In genomic region chr11:30024261-30025071, GRCm38 (mm10) we compare ENCODE assay signal across 8 mouse cellular contexts. TPM values are rescaled to one million over a fixed set of nuclear protein-coding genes. Genes with fewer than 3 reads are reported as not detected.
DNase-seq lines count a peak whose midpoint lies in the region; ATAC-seq and TF ChIP-seq lines count a peak whose summit lies in the region.

No protein-coding gene starts in this region.

- intact Hi-C loops in left cerebral cortex, postnatal 10 days (cut with DNase I): no loop called here

- peak; percentile 50 for DNase-seq in adrenal gland, postnatal 10 days
- DNase-seq in cerebellum, postnatal 36 days: peak; percentile 65 to 68
- DNase-seq in gastrocnemius, postnatal 10 days: peak; percentile 28
- DNase-seq in hindbrain, postnatal 0 days (ENCODE audit: low spot score): peak; percentile 54
- peak; percentile 23 to 56 for DNase-seq in left cerebral cortex, postnatal 10 days (ENCODE audit: extremely low spot score in 1 of 2, low spot score in 2 of 2)
- DNase-seq in lung, postnatal 4 days: peak; percentile 15 to 34
- peak; percentile 54 for DNase-seq in right cerebral cortex, postnatal 14 days

- WGBS in hindbrain, postnatal 0 days: under 1% methylated on average over 57 of the region's 57 CpGs

- TF ChIP-seq CTCF in hindbrain, postnatal 0 days (IDR thresholded peaks at IDR 0.05; ENCODE audit: low read depth): no peak

- 0 out of 2 replicates have a peak, but pooled peaks have one; percentile 2 for ATAC-seq in hindbrain, postnatal 0 days
- no peak for ATAC-seq in monocyte, adult 5-6 weeks (replicated peaks; ENCODE audit: insufficient number of reproducible peaks, low FRiP score, low TSS enrichment, poor library complexity, severe bottlenecking)

- H3K4me3 ChIP-seq in hindbrain, postnatal 0 days (ENCODE audit: low read length): peak overlapping the region; percentile 78

- H3K27me3 ChIP-seq in hindbrain, postnatal 0 days (ENCODE audit: insufficient read depth, low read length): no peaks in the 10 kb centered on the region

- H3K4me1 ChIP-seq in hindbrain, postnatal 0 days (ENCODE audit: insufficient read depth, low read length): no peaks in the 10 kb centered on the region; the same call in 1 of the 2 replicates

- peak overlapping the region; percentile 76 for H3K9ac ChIP-seq in hindbrain, postnatal 0 days (replicated peaks; ENCODE audit: low read length)

- peak overlapping the region; percentile 97 for H3K4me2 ChIP-seq in hindbrain, postnatal 0 days (ENCODE audit: low read depth, low read length)

- H3K36me3 ChIP-seq in hindbrain, postnatal 0 days (ENCODE audit: insufficient read depth, low read length): no peaks in the 10 kb centered on the region

- peak overlapping the region; percentile 82 for H3K27ac ChIP-seq in hindbrain, postnatal 0 days

- H3K9me3 ChIP-seq in hindbrain, postnatal 0 days (ENCODE audit: low read length): no peaks in the 10 kb centered on the region

RNA-seq across cellular contexts. Expression of gene Eml6, which starts 1.4 kb away (rescaled TPM):
- total RNA-seq in adrenal gland, postnatal 10 days (2021): 1 to 10 TPM; 3.0 to 5.3 TPM
- total RNA-seq in gastrocnemius, postnatal 10 days (2021): 1 to 10 TPM; 1.7 to 2.1 TPM
- 17.9 and 18.0 TPM in 2 replicates for total RNA-seq in hindbrain, postnatal 0 days (2014; rRNA removed)
- 4.3 and 4.6 TPM in 2 replicates for polyA plus RNA-seq in hindbrain, postnatal 0 days (2015; fragmentation: Nextera tagmentation; extraction: Ambion mirVana)
- total RNA-seq in left cerebral cortex, postnatal 10 days (2021): 10 to 100 TPM; 32.4 to 33.9 TPM
- 13.4 to 15.1 TPM (median 14.8 TPM) in 3 replicates for total RNA-seq in monocyte, adult 5-6 weeks (2017)
